Comparison of ENCODE assay signal across 12 mouse cellular contexts in genomic region chr1:90476556-90477243, GRCm38 (mm10).
DNase-seq lines count a peak whose midpoint lies in the region; ATAC-seq and TF ChIP-seq lines count a peak whose summit lies in the region.
"Had no signal": no experiment of that assay in that cellular context is flagged by ENCODE, and none has a peak within 500 bp of the region (broad histone marks: within the 10 kb centered on the region; RNA-seq: fewer than 3 reads in every experiment).

No protein-coding gene starts in this region.

- H3K4me3 ChIP-seq in embryonic facial prominence, embryonic 12.5 days = no peak overlapping the region
- H3K4me3 ChIP-seq: liver, embryonic 13.5 days; megakaryocyte, embryonic 14.5 days had no signal

- no peak for TF ChIP-seq POLR2A in brain, embryonic 14.5 days (IDR thresholded peaks at IDR 0.05; ENCODE audit: borderline replicate concordance, extremely low read depth, insufficient read depth, insufficient read length, poor library complexity, severe bottlenecking)

- H3K4me1 ChIP-seq in embryonic facial prominence, embryonic 12.5 days = peaks cover 25% of the 10 kb centered on the region
- H3K4me1 ChIP-seq: liver, embryonic 13.5 days; megakaryocyte, embryonic 14.5 days had no signal

- H3K9ac ChIP-seq in embryonic facial prominence, embryonic 12.5 days = no peak overlapping the region
- H3K9ac ChIP-seq: liver, embryonic 13.5 days had no signal

- H3K27ac ChIP-seq in embryonic facial prominence, embryonic 12.5 days = peak overlapping the region; percentile 58
- H3K27ac ChIP-seq: liver, embryonic 13.5 days had no signal

- intact Hi-C loops in gastrocnemius, postnatal 36 days (cut with DNase I) = no loop called here

- no peaks in the 10 kb centered on the region for H3K9me3 ChIP-seq in embryonic facial prominence, embryonic 12.5 days
- H3K9me3 ChIP-seq: liver, embryonic 13.5 days had no signal

- no peak for TF ChIP-seq CTCF in brain, embryonic 14.5 days (IDR thresholded peaks at IDR 0.05; ENCODE audit: borderline replicate concordance, extremely low read depth, insufficient read depth, insufficient read length)

- H3K36me3 ChIP-seq in embryonic facial prominence, embryonic 12.5 days = no peaks in the 10 kb centered on the region
- H3K36me3 ChIP-seq: liver, embryonic 13.5 days had no signal

- 22% methylated on average over 9 of the region's 9 CpGs for WGBS in embryonic facial prominence, embryonic 12.5 days

- ATAC-seq in embryonic facial prominence, embryonic 12.5 days (ENCODE audit: insufficient number of reproducible peaks, insufficient read depth, low FRiP score, low TSS enrichment) = 0 out of 2 replicates have a peak, but pooled peaks have one; percentile 35

- no peaks in the 10 kb centered on the region for H3K27me3 ChIP-seq in embryonic facial prominence, embryonic 12.5 days
- H3K27me3 ChIP-seq: liver, embryonic 13.5 days; megakaryocyte, embryonic 14.5 days had no signal

- H3K4me2 ChIP-seq in embryonic facial prominence, embryonic 12.5 days (replicated peaks) = no peak overlapping the region
- H3K4me2 ChIP-seq: liver, embryonic 13.5 days had no signal

- peak; percentile 16 for DNase-seq in kidney, adult 18-20 months
- no peak for DNase-seq in kidney, adult 11 months
- peak; percentile 29 for DNase-seq in brain, embryonic 14.5 days (ENCODE audit: low read depth)
- DNase-seq in kidney, postnatal 4 days = peak; percentile 37 to 55
- DNase-seq in gastrocnemius, postnatal 36 days = no peak
- no peak for DNase-seq in spleen, adult 12 weeks (ENCODE audit: low spot score)
- DNase-seq: adrenal gland, postnatal 14 days; heart, adult 11 months; liver, embryonic 13.5 days; right cerebral cortex, postnatal 25 days had no signal

Comparison
In these comparisons a context has a peak if more than half of its experiments do, and no peak if none do; other contexts are left out.
1. DNase-seq: peak in kidney, adult 18-20 months (single experiment), brain, embryonic 14.5 days (single experiment) and kidney, postnatal 4 days (2 of 2); none in kidney, adult 11 months (single experiment), gastrocnemius, postnatal 36 days (0 of 2) and spleen, adult 12 weeks (single experiment).